Mouse (Mus musculus): Measurements from ENCODE around the gene Atoh8.

DNA sequence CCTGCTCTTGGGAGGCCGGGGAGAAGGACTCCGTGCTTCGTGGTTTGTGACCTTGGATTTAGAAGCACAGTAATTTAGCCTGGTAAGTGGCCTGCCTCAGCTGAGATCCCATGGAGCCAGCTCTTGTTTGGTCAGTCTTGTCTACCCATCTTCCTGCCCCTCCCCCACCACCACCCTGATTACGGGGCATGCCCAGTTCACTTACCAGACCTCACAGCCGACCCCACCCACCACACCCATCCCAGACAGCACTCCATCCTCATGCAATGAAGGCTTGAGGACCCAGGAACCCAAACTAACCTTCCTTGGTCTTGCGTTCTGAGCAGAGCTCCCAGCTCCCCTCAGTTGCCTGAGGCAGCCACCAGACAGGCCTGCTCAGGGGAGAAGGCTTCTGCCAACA, 37.8 kb upstream of the Atoh8 start:
- TF ChIP-seq POLR2A (IDR thresholded peaks at IDR 0.05; ENCODE audit: low read depth, low read length) (no peak), CTCF (IDR thresholded peaks at IDR 0.05; ENCODE audit: borderline replicate concordance, insufficient read depth, low read length) (no peak)

Measured in embryonic fibroblast, embryonic 13.5 days (primary cell).